Mouse (Mus musculus) liver, embryonic 14.5 days (tissue): ENCODE measurements around the gene Prss34. TPM values are rescaled to one million over a fixed set of nuclear protein-coding genes. Genes with fewer than 3 reads are reported as not detected.

Experiments
- ATAC-seq: fragments of 200-750 bp; cut with Nextera tagmentation; 2 replicates; pipeline ENCODE4 v1.8.0; 2017; ENCODE audit warnings: moderate number of reproducible peaks, mild to moderate bottlenecking, moderate library complexity; ENCODE audit not compliant: insufficient read depth
- DNase-seq, 3 experiments: peaks; one replicate each; pipeline ENCODE4 v3.0.0-alpha.2; 2012 to 2013; ENCODE audit warnings: low read depth in 3 of 3, low spot score in 3 of 3
- H3K27ac ChIP-seq: fragments of 300-500 bp; sonication (generic); 2 replicates; pipeline ENCODE4 v1.5.1; 2014; ENCODE audit warnings: moderate library complexity, mild to moderate bottlenecking, control low read depth, inconsistent platforms
- H3K27me3 ChIP-seq: fragments of 300-500 bp; sonication (generic); 2 replicates; pipeline ENCODE4 v1.6.1; 2014; ENCODE audit warnings: mild to moderate bottlenecking, low read length, moderate library complexity; ENCODE audit not compliant: control insufficient read depth, insufficient read depth
- H3K36me3 ChIP-seq: fragments of 300-500 bp; sonication (generic); replicated peaks from 2 replicates; pipeline ENCODE4 v1.6.1; 2014; ENCODE audit warnings: low read depth; ENCODE audit not compliant: control insufficient read depth, insufficient read depth
- H3K4me1 ChIP-seq, 2 experiments: fragments of 200-500 bp in 1 of 2; fragments of 300-500 bp in 1 of 2; sonication (generic) in 1 of 2; replicated peaks; 2 replicates each; pipeline ENCODE4 v1.6.1; 2012 to 2014; ENCODE audit warnings: antibody characterized with exemption in 1 of 2, inconsistent platforms in 1 of 2, low read length in 1 of 2; ENCODE audit not compliant: control insufficient read depth in 2 of 2, insufficient read depth in 2 of 2
- H3K4me2 ChIP-seq: fragments of 300-500 bp; sonication (generic); 2 replicates; pipeline ENCODE4 v1.6.1; 2014; ENCODE audit warnings: low read depth, mild to moderate bottlenecking, control low read depth, moderate library complexity
- H3K4me3 ChIP-seq, 2 experiments: fragments of 200-500 bp in 1 of 2; fragments of 300-500 bp in 1 of 2; sonication (generic) in 1 of 2; 2 replicates each; pipeline ENCODE4 v1.5.1; 2012 to 2014; ENCODE audit warnings: low read depth in 2 of 2, low read length in 2 of 2, mild to moderate bottlenecking in 2 of 2, control low read depth in 1 of 2, inconsistent platforms in 1 of 2, moderate library complexity in 1 of 2; ENCODE audit not compliant: insufficient read depth in 1 of 2
- H3K9ac ChIP-seq: fragments of 300-500 bp; sonication (generic); replicated peaks from 2 replicates; pipeline ENCODE4 v1.6.1; 2014; ENCODE audit warnings: mild to moderate bottlenecking, control low read depth, moderate library complexity
- H3K9me3 ChIP-seq: fragments of 300-500 bp; sonication (generic); 2 replicates; pipeline ENCODE4 v1.6.1; 2016; ENCODE audit warnings: low read length, mixed read lengths; ENCODE audit not compliant: control insufficient read depth
- CTCF ChIP-seq: IDR thresholded peaks from 2 replicates; pipeline ENCODE4 v1.5.1; 2016; ENCODE audit warnings: antibody characterized with exemption, low read depth, control low read depth
- EP300 ChIP-seq: IDR thresholded peaks from 2 replicates; pipeline ENCODE4 v1.6.1; 2016; ENCODE audit warnings: antibody characterized with exemption, low read depth
- WGBS: fragments of 180-500 bp; shearing (Covaris S2); extraction: QIAGEN DNeasy Blood & Tissue Kit; methylation state at CpG from one replicate; pipeline ENCODE4 v1.1.7; 2014; ENCODE audit not compliant: insufficient replicate concordance; 5-methylcytosine and 5-hydroxymethylcytosine counted together
- polyA plus RNA-seq, 2 experiments: library from polyadenylated mRNA; depleted of rRNA in 1 of 2; stranded (reverse) in 1 of 2; unstranded in 1 of 2; fragments of >200 nt; fragmentation: Nextera tagmentation in 1 of 2; extraction: Ambion mirVana in 1 of 2; gene quantifications; 2 replicates each; pipeline versions ENCODE4 v1.2.1 to v1.2.3; 2012 to 2014

Prss34 gene
- polyA plus RNA-seq, 2 experiments = 1.8 to 3.6 TPM

DNA sequence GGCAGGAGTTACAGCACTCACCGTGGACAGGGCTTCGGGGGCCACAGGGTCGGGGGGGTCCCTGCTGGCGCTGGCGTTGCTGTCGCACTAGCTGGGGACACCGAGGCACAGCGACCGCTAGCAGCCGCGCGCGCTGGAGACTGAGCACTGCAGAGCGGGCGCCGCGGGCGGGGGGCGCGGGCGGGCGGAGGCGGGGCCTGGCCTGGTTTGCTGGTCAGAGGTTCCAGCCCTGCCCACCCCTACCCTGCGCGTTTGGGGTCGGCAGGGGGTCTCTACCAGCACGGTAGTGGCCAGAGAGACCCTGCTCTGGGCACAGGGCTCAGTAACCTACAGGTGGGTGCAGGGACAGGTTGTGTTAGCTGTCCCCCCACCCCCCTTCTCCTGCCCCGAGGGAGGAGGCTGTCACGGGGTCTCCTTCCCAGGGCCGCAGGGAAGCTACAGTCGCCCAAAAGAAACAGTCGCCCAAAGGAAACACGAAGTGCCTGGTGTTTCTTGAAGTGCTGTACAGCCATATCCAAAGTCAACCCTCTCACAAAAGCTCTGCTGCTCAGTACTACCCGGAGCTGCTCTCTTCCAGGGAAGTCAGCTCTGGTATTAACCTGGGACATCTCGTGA, 41.9 kb upstream of the Prss34 start, which contains the start of gene Baiap3:
Baiap3 (minus strand) TSS at position 225 of the 615 bp plus-strand sequence.
- Histone ChIP-seq H3K9me3 (no peaks in the 10 kb centered on the region), H3K36me3 (peaks cover 2% of the 10 kb centered on the region; the same call in 1 of the 2 replicates), H3K4me1 (no peaks in the 10 kb centered on the region), H3K4me2 (peak within 1 kb of the TSS; percentile 56), H3K27me3 (peaks cover 35% of the 10 kb centered on the region), H3K27ac (no peak within 1 kb of the TSS), H3K4me3 (peak within 1 kb of the TSS; percentile 2 to 29; a peak in 2 of 4 replicates), H3K9ac (no peak within 1 kb of the TSS; the same call in 1 of the 2 replicates)
- TF ChIP-seq EP300 (no peak), CTCF (no peak)
- 5% methylated on average over 35 of the region's 35 CpGs for WGBS
- ATAC-seq = no peak
- no peak for DNase-seq

DNA sequence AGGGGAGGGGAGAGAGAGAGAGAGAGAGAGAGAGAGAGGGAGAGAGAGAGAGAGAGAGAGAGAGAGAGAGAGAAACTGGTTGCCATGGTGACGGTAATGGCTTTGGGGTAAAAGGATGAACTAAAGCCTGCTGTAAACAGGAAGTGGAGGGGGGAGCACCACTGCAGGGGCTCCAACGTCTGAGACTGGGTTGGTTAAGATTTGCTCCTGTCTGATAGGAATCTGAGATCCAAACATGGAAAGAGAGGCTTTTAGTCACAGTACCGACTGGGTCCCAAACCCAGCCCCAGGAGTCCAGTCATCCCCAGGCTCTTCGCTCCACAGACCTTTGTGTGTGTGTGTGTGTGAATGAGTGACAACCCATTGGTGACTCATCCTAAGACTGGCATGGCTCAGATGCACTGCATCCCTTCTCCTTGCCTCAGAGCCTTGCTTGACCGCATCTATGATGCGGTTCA, 40.4 kb upstream of the Prss34 start:
- ATAC-seq (no peak), DNase-seq (no peak)
- Histone ChIP-seq H3K27me3 (peaks cover 35% of the 10 kb centered on the region), H3K9ac (no peak overlapping the region), H3K4me2 (no peak overlapping the region), H3K4me3 (no peak overlapping the region), H3K4me1 (no peaks in the 10 kb centered on the region), H3K36me3 (peaks cover 8% of the 10 kb centered on the region), H3K9me3 (no peaks in the 10 kb centered on the region), H3K27ac (no peak overlapping the region)
- no peak for TF ChIP-seq EP300
- TF ChIP-seq CTCF = no peak
- 45% methylated on average over 6 of the region's 6 CpGs for whole genome bisulfite sequencing

DNA sequence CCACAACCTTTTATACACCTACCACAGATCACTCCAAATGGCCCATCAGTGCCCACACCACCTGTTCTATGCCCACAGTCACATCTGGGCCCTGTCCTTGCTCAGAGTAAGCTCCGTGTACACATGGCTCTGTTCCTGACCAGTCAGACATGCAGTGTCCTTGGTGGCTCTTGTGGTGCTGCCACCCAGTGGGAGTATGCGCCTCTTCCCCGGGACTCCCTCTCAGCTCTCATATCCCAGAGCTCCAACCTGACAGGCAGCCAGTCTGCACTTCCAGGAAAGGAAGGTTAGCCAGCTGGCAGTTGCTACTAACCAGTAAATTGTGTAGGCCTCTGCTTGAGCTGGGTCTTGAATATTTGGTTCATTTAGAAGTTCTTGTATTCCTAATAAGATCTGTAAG, 33.7 kb upstream of the Prss34 start:
- TF ChIP-seq CTCF (peak; percentile 68), EP300 (no peak)
- Histone ChIP-seq H3K36me3 (peaks cover 74% of the 10 kb centered on the region), H3K4me2 (no peak overlapping the region), H3K4me3 (no peak overlapping the region), H3K9me3 (no peaks in the 10 kb centered on the region), H3K27me3 (no peaks in the 10 kb centered on the region), H3K27ac (no peak overlapping the region), H3K4me1 (no peaks in the 10 kb centered on the region), H3K9ac (no peak overlapping the region)
- WGBS = 74% methylated on average over 3 of the region's 3 CpGs
- ATAC-seq (no peak), DNase-seq (no peak)

DNA sequence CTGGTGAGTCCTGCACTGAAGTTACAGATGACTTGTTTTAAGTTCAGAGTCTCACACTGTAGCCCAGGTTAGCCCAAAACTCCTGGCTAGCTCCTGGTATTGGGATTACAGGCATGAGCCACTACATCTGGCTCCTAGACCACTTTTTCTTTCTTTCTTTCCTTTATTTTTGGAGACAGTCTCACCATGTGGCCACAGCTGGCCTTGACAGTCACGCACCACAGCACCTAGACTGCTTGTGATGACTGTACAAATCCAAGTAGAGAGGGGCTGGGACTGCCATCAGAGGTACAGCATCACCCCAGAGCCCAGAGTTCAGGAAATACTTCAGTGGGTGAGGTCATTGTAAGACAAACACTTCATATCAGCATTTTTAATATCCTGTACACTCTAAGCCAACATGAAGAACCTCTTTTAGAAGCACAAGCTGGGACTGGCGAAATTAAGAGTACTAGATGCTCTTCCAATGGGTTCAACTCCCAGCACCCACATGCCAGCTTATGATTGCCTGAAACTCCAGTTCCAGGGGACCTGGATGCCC, 27.3 kb upstream of the Prss34 start:
- Histone ChIP-seq H3K4me2 (peak overlapping the region; percentile 99), H3K9me3 (no peaks in the 10 kb centered on the region), H3K9ac (no peak overlapping the region; the same call in 1 of the 2 replicates), H3K4me1 (peaks cover 23 to 26% of the 10 kb centered on the region in 2 experiments), H3K27ac (no peak overlapping the region), H3K27me3 (no peaks in the 10 kb centered on the region), H3K36me3 (peaks cover 46% of the 10 kb centered on the region), H3K4me3 (no peak overlapping the region; a peak in 1 of 4 replicates)
- ATAC-seq (no peak), DNase-seq (no peak)
- TF ChIP-seq CTCF (no peak), EP300 (no peak)
- 79% methylated on average over 2 of the region's 2 CpGs for whole genome bisulfite sequencing

DNA sequence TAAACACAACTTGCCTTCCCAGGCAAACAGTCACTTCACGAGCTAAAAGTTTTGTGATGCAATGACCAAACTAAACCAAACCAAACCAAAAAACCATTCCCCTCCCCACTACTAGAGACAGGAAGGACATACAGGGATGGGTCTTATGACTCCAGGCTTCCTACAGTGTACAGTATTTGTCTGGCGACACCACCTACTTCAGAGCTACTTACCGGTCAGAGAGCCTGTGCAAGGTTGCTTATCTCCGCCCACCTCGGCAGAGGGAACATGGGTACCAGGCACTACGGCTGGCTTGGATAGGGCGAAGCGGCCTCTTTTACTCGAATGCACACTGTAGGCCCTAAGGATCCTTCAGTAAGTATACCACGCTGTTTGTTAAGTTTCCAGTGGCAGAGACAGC, 25.9 kb upstream of the Prss34 start:
- no peaks in the 10 kb centered on the region for H3K27me3 ChIP-seq
- H3K4me2 ChIP-seq = peak overlapping the region; percentile 99
- H3K9ac ChIP-seq = peak overlapping the region; percentile 99
- H3K4me3 ChIP-seq = peak overlapping the region; percentile 82 to 100
- TF ChIP-seq EP300 = no peak
- TF ChIP-seq CTCF = 0 out of 2 replicates have a peak, but pooled peaks have one; percentile 7
- 0 out of 2 replicates have a peak, but pooled peaks have one; percentile 10 for ATAC-seq
- peak; percentile 53 to 56 (median 55) for DNase-seq
- H3K9me3 ChIP-seq = no peaks in the 10 kb centered on the region
- under 1% methylated on average over 10 of the region's 10 CpGs for WGBS
- H3K27ac ChIP-seq = peak overlapping the region; percentile 92
- peaks cover 31% of the 10 kb centered on the region for H3K36me3 ChIP-seq
- peaks cover 23 to 26% of the 10 kb centered on the region in 2 experiments for H3K4me1 ChIP-seq
